Mouse (Mus musculus) brown adipose tissue, adult 24 weeks (tissue): ENCODE data around the gene Olfr1000. TPM values are rescaled to one million over a fixed set of nuclear protein-coding genes. Genes with fewer than 3 reads are reported as not detected.
"Not testable (repeated sequence)": the region's sequence is repeated elsewhere in the genome, so short reads cannot be mapped to it uniquely, and the experiment has no call there.

ENCODE experiments used
- H3K27ac ChIP-seq: fragments of 200-500 bp; replicated peaks from 2 replicates; pipeline ENCODE4 v1.5.1; 2012; ENCODE audit warnings: low read depth, mild to moderate bottlenecking, low read length
- H3K4me1 ChIP-seq: fragments of 200-500 bp; 2 replicates; pipeline ENCODE4 v1.6.1; 2012; ENCODE audit warnings: low read length, mixed read lengths; ENCODE audit not compliant: control insufficient read depth, insufficient read depth, insufficient read length
- H3K4me3 ChIP-seq: fragments of 200-500 bp; 2 replicates; pipeline ENCODE4 v1.5.1; 2012; ENCODE audit warnings: low read depth, mild to moderate bottlenecking, low read length, moderate library complexity; ENCODE audit not compliant: insufficient read depth
- polyA plus RNA-seq: library from polyadenylated mRNA; stranded (reverse); fragments of >200 nt; gene quantifications from 2 replicates; pipeline ENCODE4 v1.2.4, GENCODE M21; 2012; ENCODE audit not compliant: missing spikeins, insufficient read depth, insufficient read length

Gene Olfr1000
- not detected in 2 replicates for polyA plus RNA-seq

DNA sequence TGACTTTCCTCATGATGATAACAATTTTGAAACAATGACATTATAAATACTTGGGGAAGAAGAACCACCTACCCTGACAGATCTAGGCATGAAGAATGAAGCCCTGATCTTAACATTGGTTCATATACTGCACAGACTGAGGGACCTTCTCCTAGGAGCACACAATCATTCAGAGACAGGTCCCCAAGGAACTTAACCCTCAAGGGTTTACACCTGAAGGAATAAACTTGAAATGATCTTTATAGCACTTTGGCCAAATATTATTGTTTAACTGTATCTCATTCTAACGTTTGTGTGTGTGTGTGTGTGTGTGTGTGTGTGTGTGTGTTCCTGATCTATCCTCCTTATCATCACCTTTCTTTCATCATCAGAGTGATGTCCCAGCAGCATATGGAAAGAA lies at the start of gene Olfr1000:
Gene Olfr1000 (minus strand): TSS at position 101 of the 400 bp plus-strand sequence.
- H3K27ac ChIP-seq: no peak within 1 kb of the TSS
- H3K4me1 ChIP-seq: no peaks in the 10 kb centered on the region
- H3K4me3 ChIP-seq: no peak within 1 kb of the TSS

DNA sequence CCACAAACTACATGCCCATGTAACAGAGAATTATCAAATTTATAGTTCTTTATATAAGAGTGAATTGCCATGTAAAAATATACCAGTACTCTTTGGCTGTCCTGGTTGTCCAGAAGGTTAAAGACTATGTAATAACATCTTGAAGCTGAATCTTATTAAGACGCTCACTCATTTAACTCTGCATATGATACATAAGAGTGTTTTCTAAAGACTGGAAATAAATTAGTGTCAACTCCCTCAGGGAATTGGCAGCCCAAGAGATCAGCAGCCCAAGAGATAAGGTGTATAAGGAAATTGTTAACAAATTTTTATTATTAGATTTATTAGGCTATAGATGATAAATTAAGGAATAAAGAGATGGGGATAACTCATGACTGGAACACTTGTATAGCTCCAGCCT lies 38.9 kb upstream of the Olfr1000 start, which contains the start of gene Olfr1002:
Gene Olfr1002 (minus strand): TSS at position 101 of the 400 bp plus-strand sequence.
- H3K27ac ChIP-seq: no peak within 1 kb of the TSS
- no peak within 1 kb of the TSS for H3K4me3 ChIP-seq
- no peaks in the 10 kb centered on the region for H3K4me1 ChIP-seq

DNA sequence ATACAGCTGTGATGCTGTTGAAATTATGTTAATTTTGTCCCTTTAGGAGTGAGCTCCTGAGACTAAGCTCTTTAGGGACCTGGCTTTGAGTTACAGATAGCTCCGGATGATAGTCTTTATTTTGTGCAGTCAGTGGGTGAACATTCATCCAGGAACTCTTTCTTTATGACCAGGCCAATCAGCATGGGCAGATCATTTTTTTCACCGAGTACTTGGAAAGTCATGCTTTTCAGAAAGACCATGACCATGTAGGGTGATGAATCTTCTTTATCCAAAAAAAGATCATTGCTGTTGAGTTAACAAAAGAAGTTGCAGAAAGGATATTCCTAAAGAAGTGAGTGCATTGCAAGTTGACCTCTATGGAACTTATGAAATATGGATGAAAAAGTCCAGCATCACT lies 23.1 kb downstream of the Olfr1000 start, which contains the start of gene Olfr998:
Gene Olfr998 (plus strand): TSS at position 301 of the 400 bp plus-strand sequence.
- not testable (repeated sequence) for H3K4me1 ChIP-seq, H3K4me3 ChIP-seq, H3K27ac ChIP-seq

DNA sequence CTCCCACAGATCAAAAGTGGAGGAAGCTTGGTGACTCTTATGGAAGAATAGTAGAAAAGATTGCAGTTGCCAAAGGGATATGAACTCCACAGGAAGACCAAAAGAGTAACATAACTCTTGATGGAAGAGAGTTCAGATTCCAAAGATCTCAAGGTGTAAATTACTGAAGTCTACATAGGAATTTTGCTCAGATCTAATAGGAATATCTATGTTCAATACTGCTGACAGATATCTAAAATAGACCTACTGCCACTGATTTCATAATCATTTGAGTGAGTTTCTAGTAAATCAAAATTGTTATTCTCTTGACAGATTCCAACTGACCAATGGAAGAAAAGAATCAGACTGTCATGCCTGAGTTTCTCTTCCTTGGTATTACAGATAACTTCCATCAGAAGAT lies 32.8 kb downstream of the Olfr1000 start, which contains the start of gene Olfr996:
Gene Olfr996 (plus strand): TSS at position 301 of the 400 bp plus-strand sequence.
- H3K27ac ChIP-seq: no peak within 1 kb of the TSS
- H3K4me1 ChIP-seq: no peaks in the 10 kb centered on the region
- H3K4me3 ChIP-seq: no peak within 1 kb of the TSS

DNA sequence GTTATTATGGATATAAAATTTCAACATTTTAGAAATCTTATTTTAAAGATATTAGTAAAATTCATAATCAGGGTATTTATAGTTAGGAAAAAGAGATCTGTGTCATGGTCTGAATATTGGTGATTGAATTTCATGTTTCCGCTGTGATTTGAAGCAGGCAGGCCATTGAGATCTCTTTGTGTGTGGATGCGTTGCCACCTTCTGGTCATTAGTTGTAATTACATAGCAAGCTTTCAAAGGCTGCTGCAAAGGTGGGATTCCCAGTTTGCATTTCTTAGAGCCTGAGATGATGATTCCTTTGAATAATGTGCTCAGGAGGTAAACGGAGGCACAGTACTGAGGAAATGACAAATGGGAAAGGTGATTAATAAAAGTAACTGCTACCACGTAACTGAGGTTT lies 50.5 kb downstream of the Olfr1000 start:
- H3K27ac ChIP-seq: no peak overlapping the region
- no peak overlapping the region for H3K4me3 ChIP-seq
- no peaks in the 10 kb centered on the region for H3K4me1 ChIP-seq

DNA sequence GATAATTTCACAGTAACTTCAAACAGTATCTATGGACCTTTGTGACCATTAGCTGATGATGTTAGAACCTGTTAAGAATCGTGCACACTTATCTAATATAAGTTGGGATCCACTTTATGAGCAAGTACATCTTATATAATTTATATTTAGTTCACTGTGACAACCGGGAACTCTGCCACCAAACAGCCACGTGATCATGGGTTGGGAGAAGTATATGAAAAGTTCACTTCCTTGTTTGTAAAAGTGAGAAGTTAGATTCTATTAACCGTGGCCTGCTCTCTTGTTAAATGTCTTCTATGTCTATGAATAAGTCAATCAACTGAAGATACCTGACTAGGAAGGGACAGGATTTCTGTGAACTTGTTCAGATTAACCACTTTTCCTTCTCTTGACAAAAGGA lies 51.5 kb downstream of the Olfr1000 start:
- no peak overlapping the region for H3K4me3 ChIP-seq
- no peak overlapping the region for H3K27ac ChIP-seq
- no peaks in the 10 kb centered on the region for H3K4me1 ChIP-seq

Other genes starting within 250 kb of the Olfr1000 start
- gene Olfr988, start 248.7 kb downstream of the Olfr1000 start, polyA plus RNA-seq: not detected in 2 replicates
- not detected in 2 replicates for gene Olfr992, start 202.4 kb downstream of the Olfr1000 start, polyA plus RNA-seq
- gene Olfr993, start 197.0 kb downstream of the Olfr1000 start, polyA plus RNA-seq: not detected in 2 replicates
- not detected in 2 replicates for gene Olfr994, start 175.5 kb downstream of the Olfr1000 start, polyA plus RNA-seq
- gene Olfr995, start 168.3 kb downstream of the Olfr1000 start, polyA plus RNA-seq: not detected in 2 replicates
- not detected in 2 replicates for gene 4833423E24Rik, start 92.9 kb downstream of the Olfr1000 start, polyA plus RNA-seq
- not detected in 2 replicates for gene Olfr996, start 32.7 kb downstream of the Olfr1000 start, polyA plus RNA-seq
- not detected in 2 replicates for gene Olfr998, start 23.0 kb downstream of the Olfr1000 start, polyA plus RNA-seq
- gene Olfr1002, start 38.8 kb upstream of the Olfr1000 start, polyA plus RNA-seq: not detected in 2 replicates
- gene Olfr154, start 52.6 kb upstream of the Olfr1000 start, polyA plus RNA-seq: not detected in 2 replicates
- not detected in 2 replicates for gene Olfr1006, start 66.9 kb upstream of the Olfr1000 start, polyA plus RNA-seq
- not detected in 2 replicates for gene Olfr1008, start 77.5 kb upstream of the Olfr1000 start, polyA plus RNA-seq
- gene Olfr1009, start 103.5 kb upstream of the Olfr1000 start, polyA plus RNA-seq: not detected in 2 replicates
- not detected in 2 replicates for gene Olfr1012, start 150.9 kb upstream of the Olfr1000 start, polyA plus RNA-seq
- gene Olfr1013, start 155.2 kb upstream of the Olfr1000 start, polyA plus RNA-seq: not detected in 2 replicates
- gene Olfr1014, start 160.8 kb upstream of the Olfr1000 start, polyA plus RNA-seq: not detected in 2 replicates
- not detected in 2 replicates for gene Olfr1015, start 170.1 kb upstream of the Olfr1000 start, polyA plus RNA-seq
- not detected in 2 replicates for gene Olfr1016, start 190.6 kb upstream of the Olfr1000 start, polyA plus RNA-seq
- not detected in 2 replicates for gene Olfr1018, start 206.6 kb upstream of the Olfr1000 start, polyA plus RNA-seq
- not detected in 2 replicates for gene Olfr1019, start 233.6 kb upstream of the Olfr1000 start, polyA plus RNA-seq
- not detected in 2 replicates for gene Olfr1020, start 235.1 kb upstream of the Olfr1000 start, polyA plus RNA-seq